Mouse (Mus musculus): Measurements from ENCODE around the gene Eif4e. TPM values are rescaled to one million over a fixed set of nuclear protein-coding genes. Genes with fewer than 3 reads are reported as not detected.

Gene Eif4e
- polyA plus RNA-seq, 1 experiment from 2014 or later, result 401 TPM

- no peak overlapping the region for H3K4me2 ChIP-seq (replicated peaks; ENCODE audit: low read depth, low read length)
- ATAC-seq (ENCODE audit: low FRiP score), result no peak
- no peak overlapping the region for H3K4me3 ChIP-seq (ENCODE audit: low read depth, low read length)
- no peaks in the 10 kb centered on the region for H3K4me1 ChIP-seq (replicated peaks; ENCODE audit: control insufficient read depth, insufficient read depth, low read length)
- H3K27me3 ChIP-seq (ENCODE audit: control insufficient read depth, insufficient read depth, low read length), result no peaks in the 10 kb centered on the region
- H3K27ac ChIP-seq (ENCODE audit: low read depth, low read length), result no peak overlapping the region
- no peaks in the 10 kb centered on the region for H3K36me3 ChIP-seq (ENCODE audit: control insufficient read depth, insufficient read depth, low read length)
- H3K9me3 ChIP-seq (ENCODE audit: control insufficient read depth, low read length), result no peaks in the 10 kb centered on the region
- H3K9ac ChIP-seq (ENCODE audit: low read depth, low read length), result no peak overlapping the region
- 62% methylated on average over 1 of the region's 1 CpGs for WGBS
- no peak for DNase-seq (ENCODE audit: low spot score)
These were observed 31.4 kb upstream of the Eif4e start for GRCm38 (mm10) chr3:138494565-138494964.

GRCm38 (mm10) chr3:138495166-138496145 lies 30.5 kb upstream of the Eif4e start:
- 89% methylated on average over 11 of the region's 11 CpGs for WGBS
- no peaks in the 10 kb centered on the region for H3K27me3 ChIP-seq (ENCODE audit: control insufficient read depth, insufficient read depth, low read length)
- H3K9me3 ChIP-seq (ENCODE audit: control insufficient read depth, low read length), result no peaks in the 10 kb centered on the region
- no peak for ATAC-seq (ENCODE audit: low FRiP score)
- no peaks in the 10 kb centered on the region for H3K4me1 ChIP-seq (replicated peaks; ENCODE audit: control insufficient read depth, insufficient read depth, low read length)
- no peak overlapping the region for H3K27ac ChIP-seq (ENCODE audit: low read depth, low read length)
- H3K36me3 ChIP-seq (ENCODE audit: control insufficient read depth, insufficient read depth, low read length), result no peaks in the 10 kb centered on the region
- DNase-seq (ENCODE audit: low spot score), result no peak
- H3K4me3 ChIP-seq (ENCODE audit: low read depth, low read length), result no peak overlapping the region
- no peak overlapping the region for H3K9ac ChIP-seq (ENCODE audit: low read depth, low read length)
- no peak overlapping the region for H3K4me2 ChIP-seq (replicated peaks; ENCODE audit: low read depth, low read length)

GRCm38 (mm10) chr3:138498731-138499130 lies 27.2 kb upstream of the Eif4e start:
- no peaks in the 10 kb centered on the region for H3K27me3 ChIP-seq (ENCODE audit: control insufficient read depth, insufficient read depth, low read length)
- WGBS, result 58% methylated on average over 4 of the region's 4 CpGs
- H3K4me1 ChIP-seq (replicated peaks; ENCODE audit: control insufficient read depth, insufficient read depth, low read length), result no peaks in the 10 kb centered on the region
- H3K4me2 ChIP-seq (replicated peaks; ENCODE audit: low read depth, low read length), result no peak overlapping the region
- DNase-seq (ENCODE audit: low spot score) (no peak), ATAC-seq (ENCODE audit: low FRiP score) (no peak)
- no peaks in the 10 kb centered on the region for H3K36me3 ChIP-seq (ENCODE audit: control insufficient read depth, insufficient read depth, low read length)
- no peak overlapping the region for H3K4me3 ChIP-seq (ENCODE audit: low read depth, low read length)
- H3K9ac ChIP-seq (ENCODE audit: low read depth, low read length), result no peak overlapping the region
- H3K27ac ChIP-seq (ENCODE audit: low read depth, low read length), result no peak overlapping the region
- no peaks in the 10 kb centered on the region for H3K9me3 ChIP-seq (ENCODE audit: control insufficient read depth, low read length)

GRCm38 (mm10) chr3:138499854-138500740 lies 25.9 kb upstream of the Eif4e start:
- Histone ChIP-seq H3K9me3 (ENCODE audit: control insufficient read depth, low read length) (no peaks in the 10 kb centered on the region), H3K27me3 (ENCODE audit: control insufficient read depth, insufficient read depth, low read length) (no peaks in the 10 kb centered on the region), H3K4me3 (ENCODE audit: low read depth, low read length) (no peak overlapping the region), H3K4me1 (replicated peaks; ENCODE audit: control insufficient read depth, insufficient read depth, low read length) (no peaks in the 10 kb centered on the region), H3K4me2 (replicated peaks; ENCODE audit: low read depth, low read length) (no peak overlapping the region), H3K9ac (ENCODE audit: low read depth, low read length) (no peak overlapping the region), H3K27ac (ENCODE audit: low read depth, low read length) (peak overlapping the region; percentile 51), H3K36me3 (ENCODE audit: control insufficient read depth, insufficient read depth, low read length) (no peaks in the 10 kb centered on the region)
- ATAC-seq (ENCODE audit: low FRiP score) (peak; percentile 90), DNase-seq (ENCODE audit: low spot score) (peak; percentile 81)
- WGBS, result 20% methylated on average over 15 of the region's 15 CpGs

GRCm38 (mm10) chr3:138503754-138504153 lies 22.2 kb upstream of the Eif4e start:
- Histone ChIP-seq H3K27ac (ENCODE audit: low read depth, low read length) (no peak overlapping the region), H3K4me3 (ENCODE audit: low read depth, low read length) (no peak overlapping the region), H3K36me3 (ENCODE audit: control insufficient read depth, insufficient read depth, low read length) (no peaks in the 10 kb centered on the region), H3K4me1 (replicated peaks; ENCODE audit: control insufficient read depth, insufficient read depth, low read length) (no peaks in the 10 kb centered on the region), H3K4me2 (replicated peaks; ENCODE audit: low read depth, low read length) (no peak overlapping the region), H3K9me3 (ENCODE audit: control insufficient read depth, low read length) (no peaks in the 10 kb centered on the region), H3K27me3 (ENCODE audit: control insufficient read depth, insufficient read depth, low read length) (no peaks in the 10 kb centered on the region), H3K9ac (ENCODE audit: low read depth, low read length) (no peak overlapping the region)
- ATAC-seq (ENCODE audit: low FRiP score) (no peak), DNase-seq (ENCODE audit: low spot score) (no peak)
- WGBS, result 89% methylated on average over 11 of the region's 11 CpGs

GRCm38 (mm10) chr3:138506749-138507148 lies 19.2 kb upstream of the Eif4e start:
- DNase-seq (ENCODE audit: low spot score) (no peak), ATAC-seq (ENCODE audit: low FRiP score) (peak; percentile 56)
- Histone ChIP-seq H3K36me3 (ENCODE audit: control insufficient read depth, insufficient read depth, low read length) (no peaks in the 10 kb centered on the region), H3K9me3 (ENCODE audit: control insufficient read depth, low read length) (no peaks in the 10 kb centered on the region), H3K4me3 (ENCODE audit: low read depth, low read length) (no peak overlapping the region), H3K9ac (ENCODE audit: low read depth, low read length) (no peak overlapping the region), H3K27me3 (ENCODE audit: control insufficient read depth, insufficient read depth, low read length) (no peaks in the 10 kb centered on the region), H3K4me2 (replicated peaks; ENCODE audit: low read depth, low read length) (no peak overlapping the region), H3K4me1 (replicated peaks; ENCODE audit: control insufficient read depth, insufficient read depth, low read length) (no peaks in the 10 kb centered on the region), H3K27ac (ENCODE audit: low read depth, low read length) (no peak overlapping the region)
- 59% methylated on average over 6 of the region's 6 CpGs for WGBS

- Histone ChIP-seq H3K4me2 (replicated peaks; ENCODE audit: low read depth, low read length) (no peak overlapping the region), H3K27me3 (ENCODE audit: control insufficient read depth, insufficient read depth, low read length) (no peaks in the 10 kb centered on the region), H3K36me3 (ENCODE audit: control insufficient read depth, insufficient read depth, low read length) (no peaks in the 10 kb centered on the region), H3K4me1 (replicated peaks; ENCODE audit: control insufficient read depth, insufficient read depth, low read length) (no peaks in the 10 kb centered on the region), H3K4me3 (ENCODE audit: low read depth, low read length) (no peak overlapping the region), H3K9ac (ENCODE audit: low read depth, low read length) (no peak overlapping the region), H3K27ac (ENCODE audit: low read depth, low read length) (no peak overlapping the region), H3K9me3 (ENCODE audit: control insufficient read depth, low read length) (no peaks in the 10 kb centered on the region)
- no peak for DNase-seq (ENCODE audit: low spot score)
- no peak for ATAC-seq (ENCODE audit: low FRiP score)
- 92% methylated on average over 2 of the region's 2 CpGs for WGBS
These were observed 16.4 kb upstream of the Eif4e start for GRCm38 (mm10) chr3:138509581-138509980.

- DNase-seq (ENCODE audit: low spot score) (no peak), ATAC-seq (ENCODE audit: low FRiP score) (no peak)
- peaks cover 3% of the 10 kb centered on the region; the same call in 1 of the 2 replicates for H3K4me1 ChIP-seq (replicated peaks; ENCODE audit: control insufficient read depth, insufficient read depth, low read length)
- no peak overlapping the region for H3K4me3 ChIP-seq (ENCODE audit: low read depth, low read length)
- no peaks in the 10 kb centered on the region for H3K36me3 ChIP-seq (ENCODE audit: control insufficient read depth, insufficient read depth, low read length)
- no peak overlapping the region for H3K27ac ChIP-seq (ENCODE audit: low read depth, low read length)
- H3K4me2 ChIP-seq (replicated peaks; ENCODE audit: low read depth, low read length), result no peak overlapping the region
- H3K9ac ChIP-seq (ENCODE audit: low read depth, low read length), result no peak overlapping the region
- H3K27me3 ChIP-seq (ENCODE audit: control insufficient read depth, insufficient read depth, low read length), result no peaks in the 10 kb centered on the region
- no peaks in the 10 kb centered on the region for H3K9me3 ChIP-seq (ENCODE audit: control insufficient read depth, low read length)
- WGBS, result 85% methylated on average over 5 of the region's 5 CpGs
These were observed 15.5 kb upstream of the Eif4e start for GRCm38 (mm10) chr3:138510471-138510870.

Measured in hindbrain, embryonic 11.5 days (tissue).